Mouse (Mus musculus): Measurements from ENCODE around the gene D630003M21Rik. TPM values are rescaled to one million over a fixed set of nuclear protein-coding genes. Genes with fewer than 3 reads are reported as not detected.

The D630003M21Rik gene
- polyA plus RNA-seq, 1 experiment from 2014 or later, result not detected

- Histone ChIP-seq H3K36me3 (ENCODE audit: inconsistent target) (peaks cover 57% of the 10 kb centered on the region), H3K79me2 (ENCODE audit: inconsistent target) (peaks cover 11% of the 10 kb centered on the region; the same call in 1 of the 2 replicates), H3K4me3 (ENCODE audit: inconsistent target) (no peak overlapping the region), H3K27ac (no peak overlapping the region)
- WGBS (ENCODE audit: missing documents), result 88% methylated on average over 7 of the region's 7 CpGs
Measured at GRCm38 (mm10) chr2:158141690-158142440, 87.2 kb downstream of the D630003M21Rik start.

DNA sequence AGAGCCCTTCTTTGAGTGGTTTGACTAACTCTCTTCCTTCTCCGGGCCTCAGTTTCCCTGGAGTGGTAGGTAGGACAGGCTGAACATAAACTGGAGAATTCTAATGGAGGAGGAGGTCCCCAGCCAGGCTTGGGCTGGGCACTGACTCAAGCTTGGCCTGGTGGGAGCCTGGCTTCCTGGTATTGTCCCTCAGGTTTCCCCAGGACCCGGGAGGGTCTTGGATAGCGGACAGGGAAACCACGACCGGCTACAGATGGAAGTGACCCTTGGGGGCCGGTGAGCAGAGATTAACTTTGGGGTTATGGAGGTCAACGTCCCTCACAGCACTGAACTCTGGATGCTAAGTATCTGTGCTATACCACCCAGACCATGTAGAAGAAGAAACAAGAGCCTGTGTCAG, 87.8 kb downstream of the D630003M21Rik start:
- H3K36me3 ChIP-seq (ENCODE audit: inconsistent target), result peaks cover 57% of the 10 kb centered on the region
- no peak overlapping the region for H3K27ac ChIP-seq
- H3K4me3 ChIP-seq (ENCODE audit: inconsistent target), result no peak overlapping the region
- H3K79me2 ChIP-seq (ENCODE audit: inconsistent target), result peaks cover 11% of the 10 kb centered on the region; the same call in 1 of the 2 replicates
- 92% methylated on average over 7 of the region's 7 CpGs for WGBS (ENCODE audit: missing documents)

DNA sequence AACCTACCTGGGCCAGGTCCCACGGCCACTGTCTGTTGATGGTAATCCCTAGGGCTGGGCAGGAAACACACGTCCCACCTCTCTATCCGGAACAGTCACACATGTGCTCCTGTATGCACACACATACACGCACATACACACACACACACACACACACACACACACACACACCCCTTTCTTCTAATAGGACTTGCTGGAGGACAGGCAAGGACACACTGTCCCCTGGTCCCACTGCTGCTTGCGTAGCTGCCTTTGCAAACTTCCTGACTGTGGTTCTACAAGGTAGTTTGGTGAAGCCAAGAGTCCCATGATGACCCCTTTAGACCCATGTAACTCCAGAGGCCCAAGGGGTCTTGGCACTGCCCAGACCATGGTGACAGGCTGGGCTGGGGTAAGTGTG, 88.4 kb downstream of the D630003M21Rik start:
- Histone ChIP-seq H3K79me2 (ENCODE audit: inconsistent target) (peaks cover 8% of the 10 kb centered on the region; the same call in 1 of the 2 replicates), H3K27ac (no peak overlapping the region), H3K36me3 (ENCODE audit: inconsistent target) (peaks cover 57% of the 10 kb centered on the region), H3K4me3 (ENCODE audit: inconsistent target) (no peak overlapping the region)
- WGBS (ENCODE audit: missing documents), result 96% methylated on average over 5 of the region's 5 CpGs

GRCm38 (mm10) chr2:158139628-158140027, 89.4 kb downstream of the D630003M21Rik start:
- no peak overlapping the region for H3K27ac ChIP-seq
- no peak overlapping the region for H3K4me3 ChIP-seq (ENCODE audit: inconsistent target)
- 92% methylated on average over 7 of the region's 7 CpGs for WGBS (ENCODE audit: missing documents)
- H3K79me2 ChIP-seq (ENCODE audit: inconsistent target), result no peaks in the 10 kb centered on the region
- peaks cover 57% of the 10 kb centered on the region for H3K36me3 ChIP-seq (ENCODE audit: inconsistent target)

DNA sequence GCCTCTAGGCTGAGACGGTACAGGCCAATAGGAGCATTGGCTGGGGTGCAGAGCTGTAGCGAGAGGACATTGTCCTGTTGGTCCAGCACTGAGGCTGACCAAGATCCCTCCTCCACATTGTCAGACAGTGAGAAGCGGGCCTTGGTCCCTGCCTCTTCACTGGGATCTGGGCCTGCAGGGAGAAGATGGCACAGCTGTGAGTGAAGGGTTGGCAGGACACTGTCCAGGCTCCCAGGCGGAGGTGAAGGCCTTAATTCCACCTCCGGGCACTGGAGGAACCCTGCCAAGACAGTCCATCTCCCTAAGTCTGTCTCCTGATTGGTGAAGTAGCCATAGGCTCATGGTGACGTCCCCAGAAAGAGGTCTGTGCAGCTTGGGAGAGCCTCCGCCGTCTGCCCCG, 90.2 kb downstream of the D630003M21Rik start:
- H3K79me2 ChIP-seq (ENCODE audit: inconsistent target), result no peaks in the 10 kb centered on the region
- peaks cover 57% of the 10 kb centered on the region for H3K36me3 ChIP-seq (ENCODE audit: inconsistent target)
- no peak overlapping the region for H3K4me3 ChIP-seq (ENCODE audit: inconsistent target)
- no peak overlapping the region for H3K27ac ChIP-seq
- WGBS (ENCODE audit: missing documents), result 99% methylated on average over 9 of the region's 9 CpGs

DNA sequence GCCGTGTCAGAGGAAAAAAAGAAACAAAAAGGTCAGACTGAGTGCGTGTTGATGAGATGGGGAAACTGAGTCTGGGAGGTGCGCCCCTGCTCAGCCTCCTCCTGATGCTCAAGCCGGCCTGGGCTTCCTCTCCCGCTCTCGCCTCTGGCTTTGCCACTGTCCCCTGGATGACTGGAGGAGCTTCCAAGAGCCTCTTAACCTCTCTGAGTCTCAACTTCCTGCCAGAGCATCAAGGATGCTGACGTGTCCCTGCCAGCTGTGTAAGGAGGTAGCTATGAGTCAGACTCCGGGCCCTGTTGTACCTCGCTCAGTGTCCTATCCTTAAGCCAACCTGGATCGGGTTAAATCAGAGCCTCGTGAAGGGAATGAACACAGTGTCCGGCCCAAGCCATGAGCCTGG, 91.3 kb downstream of the D630003M21Rik start:
- Histone ChIP-seq H3K79me2 (ENCODE audit: inconsistent target) (no peaks in the 10 kb centered on the region), H3K36me3 (ENCODE audit: inconsistent target) (peaks cover 53% of the 10 kb centered on the region), H3K4me3 (ENCODE audit: inconsistent target) (no peak overlapping the region), H3K27ac (no peak overlapping the region)
- 91% methylated on average over 12 of the region's 12 CpGs for WGBS (ENCODE audit: missing documents)

GRCm38 (mm10) chr2:158136205-158136604, 92.8 kb downstream of the D630003M21Rik start:
- Histone ChIP-seq H3K27ac (peak overlapping the region; percentile 54), H3K4me3 (ENCODE audit: inconsistent target) (no peak overlapping the region), H3K36me3 (ENCODE audit: inconsistent target) (peaks cover 45% of the 10 kb centered on the region), H3K79me2 (ENCODE audit: inconsistent target) (no peaks in the 10 kb centered on the region)
- 46% methylated on average over 7 of the region's 7 CpGs for WGBS (ENCODE audit: missing documents)

GRCm38 (mm10) chr2:158133050-158133449, 96.0 kb downstream of the D630003M21Rik start:
- peaks cover 36% of the 10 kb centered on the region for H3K36me3 ChIP-seq (ENCODE audit: inconsistent target)
- H3K27ac ChIP-seq, result peak overlapping the region; percentile 82
- H3K79me2 ChIP-seq (ENCODE audit: inconsistent target), result no peaks in the 10 kb centered on the region
- WGBS (ENCODE audit: missing documents), result 3% methylated on average over 6 of the region's 6 CpGs
- no peak overlapping the region for H3K4me3 ChIP-seq (ENCODE audit: inconsistent target)

Other genes with a start within 250 kb of the D630003M21Rik start
- gene Tti1, start 200.8 kb downstream of the D630003M21Rik start, polyA plus RNA-seq (2018), result 12.3 to 14.7 TPM (median 14.3 TPM) in 3 replicates
- gene Rprd1b, start 200.7 kb downstream of the D630003M21Rik start, polyA plus RNA-seq (2018), result 8.4 to 10.1 TPM (median 9.0 TPM) in 3 replicates
- gene Tgm2, start 82.8 kb downstream of the D630003M21Rik start, polyA plus RNA-seq (2018), result 98.8 to 168 TPM (median 120 TPM) in 3 replicates
- gene Bpi, start 28.9 kb upstream of the D630003M21Rik start, polyA plus RNA-seq (2018), result not detected in 3 replicates
- 0.95 to 3.7 TPM (median 1.3 TPM) in 3 replicates for gene Lbp, start 77.3 kb upstream of the D630003M21Rik start, polyA plus RNA-seq (2018)
- gene Snhg11, start 146.4 kb upstream of the D630003M21Rik start, polyA plus RNA-seq (2018), result 0.05 to 0.26 TPM (median 0.09 TPM) in 3 replicates
- gene Ralgapb, start 180.6 kb upstream of the D630003M21Rik start, polyA plus RNA-seq (2018), result 20.0 to 20.4 TPM (median 20.2 TPM) in 3 replicates